Mouse (Mus musculus) hindbrain, embryonic 13.5 days (tissue): ENCODE data around the gene Psmb11. TPM values are rescaled to one million over a fixed set of nuclear protein-coding genes. Genes with fewer than 3 reads are reported as not detected.
"Not testable (repeated sequence)": the region's sequence is repeated elsewhere in the genome, so short reads cannot be mapped to it uniquely, and the experiment has no call there.

ENCODE experiments used
- ATAC-seq: fragments of 200-750 bp; cut with Nextera tagmentation; 2 replicates; pipeline ENCODE4 v1.8.0; 2017; ENCODE audit warnings: moderate TSS enrichment; ENCODE audit not compliant: low FRiP score
- H3K27ac ChIP-seq: fragments of 300-500 bp; sonication (generic); 2 replicates; pipeline ENCODE4 v1.5.1; 2015; ENCODE audit warnings: inconsistent platforms, mild to moderate bottlenecking, moderate library complexity
- H3K27me3 ChIP-seq: fragments of 300-500 bp; sonication (generic); 2 replicates; pipeline ENCODE4 v1.6.1; 2015; ENCODE audit warnings: mild to moderate bottlenecking, inconsistent platforms
- H3K36me3 ChIP-seq: fragments of 300-500 bp; sonication (generic); 2 replicates; pipeline ENCODE4 v1.6.1; 2015; ENCODE audit warnings: mild to moderate bottlenecking, inconsistent platforms
- H3K4me1 ChIP-seq: fragments of 300-500 bp; sonication (generic); replicated peaks from 2 replicates; pipeline ENCODE4 v1.6.1; 2015; ENCODE audit warnings: inconsistent platforms
- H3K4me2 ChIP-seq: fragments of 300-500 bp; sonication (generic); 2 replicates; pipeline ENCODE4 v1.6.1; 2015; ENCODE audit warnings: inconsistent platforms, mild to moderate bottlenecking, moderate library complexity
- H3K4me3 ChIP-seq: fragments of 300-500 bp; sonication (generic); 2 replicates; pipeline ENCODE4 v1.5.1; 2015; ENCODE audit warnings: mild to moderate bottlenecking, inconsistent platforms
- H3K9ac ChIP-seq: fragments of 300-500 bp; sonication (generic); 2 replicates; pipeline ENCODE4 v1.6.1; 2015; ENCODE audit warnings: mild to moderate bottlenecking, inconsistent platforms
- H3K9me3 ChIP-seq: fragments of 300-500 bp; sonication (generic); 2 replicates; pipeline ENCODE4 v1.6.1; 2016; ENCODE audit warnings: inconsistent platforms
- WGBS: fragments of 180-500 bp; shearing (Covaris S2); methylation state at CpG from one replicate; pipeline ENCODE4 v1.1.7; 2015; 5-methylcytosine and 5-hydroxymethylcytosine counted together
- polyA plus RNA-seq: library from polyadenylated mRNA; unstranded; fragments of >200 nt; fragmentation: Nextera tagmentation; extraction: Ambion mirVana; gene quantifications from 2 replicates; pipeline ENCODE4 v1.2.1, GENCODE M21; 2015

The Psmb11 gene
- polyA plus RNA-seq, 1 experiment from 2014 or later = not detected

DNA sequence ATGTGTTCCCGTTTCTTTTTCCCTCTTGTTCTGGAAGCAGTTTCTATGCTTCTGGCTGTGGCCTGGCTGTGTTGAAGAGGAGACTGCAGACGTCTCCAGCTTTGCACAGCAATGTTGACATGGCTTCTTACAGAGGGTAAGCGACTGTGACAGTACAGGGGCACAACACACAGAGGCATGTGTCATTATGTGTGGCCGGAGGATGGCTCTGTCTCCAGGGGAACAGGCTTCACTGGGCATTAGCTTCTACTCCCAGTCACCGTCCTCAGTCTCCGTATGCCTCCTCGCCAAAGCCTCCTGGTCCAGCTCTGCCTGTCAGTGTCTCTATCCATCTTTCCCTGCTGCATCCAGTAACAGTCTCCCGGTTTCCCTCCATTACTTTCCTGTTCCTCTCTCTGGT lies 14.0 kb upstream of the Psmb11 start:
- Histone ChIP-seq H3K9ac (no peak overlapping the region), H3K27ac (peak overlapping the region; percentile 15), H3K4me1 (peaks cover 26% of the 10 kb centered on the region), H3K9me3 (no peaks in the 10 kb centered on the region), H3K36me3 (peaks cover 12% of the 10 kb centered on the region), H3K27me3 (no peaks in the 10 kb centered on the region), H3K4me2 (no peak overlapping the region), H3K4me3 (no peak overlapping the region)
- WGBS = 37% methylated on average over 8 of the region's 8 CpGs
- ATAC-seq = no peak

DNA sequence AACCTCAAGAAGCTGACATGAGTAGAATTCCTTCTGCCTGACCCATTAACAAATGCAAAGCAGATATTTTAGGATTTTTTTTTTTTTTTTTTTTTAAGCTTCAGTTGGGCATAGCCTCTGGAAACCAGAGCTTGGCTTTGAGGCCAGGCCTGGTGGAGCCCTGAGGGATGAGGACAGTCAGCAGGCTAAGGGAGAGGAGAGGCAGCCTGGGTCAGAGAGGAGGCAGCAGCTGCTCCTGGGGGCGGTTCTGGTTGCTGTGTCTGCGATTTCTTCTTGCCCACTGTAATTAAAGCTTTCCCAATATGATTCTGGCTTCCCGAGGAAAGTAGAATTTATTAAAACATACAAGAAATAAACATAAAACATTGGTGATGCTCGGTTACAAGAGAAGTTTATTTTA lies 12.0 kb upstream of the Psmb11 start:
- no peaks in the 10 kb centered on the region for H3K27me3 ChIP-seq
- H3K27ac ChIP-seq = no peak overlapping the region
- no peaks in the 10 kb centered on the region for H3K9me3 ChIP-seq
- H3K4me2 ChIP-seq = no peak overlapping the region
- ATAC-seq = no peak
- H3K4me3 ChIP-seq = no peak overlapping the region
- WGBS = 76% methylated on average over 4 of the region's 4 CpGs
- H3K36me3 ChIP-seq = peaks cover 25% of the 10 kb centered on the region
- H3K9ac ChIP-seq = no peak overlapping the region
- H3K4me1 ChIP-seq = peaks cover 13% of the 10 kb centered on the region

DNA sequence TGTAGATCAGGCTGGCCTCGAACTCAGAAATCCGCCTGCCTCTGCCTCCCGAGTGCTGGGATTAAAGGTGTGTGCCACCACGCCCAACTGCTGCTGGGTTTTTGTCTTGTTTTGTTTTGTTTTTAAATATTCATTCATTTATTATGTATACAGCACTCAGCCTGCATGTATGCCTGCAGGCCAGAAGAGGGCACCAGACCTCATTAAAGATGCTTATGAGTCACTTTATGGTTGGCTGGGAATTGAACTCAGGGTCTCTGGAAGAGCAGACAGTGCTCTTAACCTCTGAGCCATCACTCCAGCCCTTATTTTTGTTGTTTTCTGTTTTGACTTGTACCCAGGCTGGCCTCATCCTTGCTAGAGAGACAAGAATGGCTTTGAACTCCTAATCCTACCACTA lies 11.3 kb upstream of the Psmb11 start:
- Histone ChIP-seq H3K9me3 (no peaks in the 10 kb centered on the region), H3K9ac (no peak overlapping the region), H3K27me3 (no peaks in the 10 kb centered on the region), H3K4me3 (no peak overlapping the region), H3K4me1 (peaks cover 9% of the 10 kb centered on the region), H3K4me2 (no peak overlapping the region), H3K36me3 (peaks cover 32% of the 10 kb centered on the region), H3K27ac (no peak overlapping the region)
- no peak for ATAC-seq
- 71% methylated on average over 4 of the region's 4 CpGs for WGBS

DNA sequence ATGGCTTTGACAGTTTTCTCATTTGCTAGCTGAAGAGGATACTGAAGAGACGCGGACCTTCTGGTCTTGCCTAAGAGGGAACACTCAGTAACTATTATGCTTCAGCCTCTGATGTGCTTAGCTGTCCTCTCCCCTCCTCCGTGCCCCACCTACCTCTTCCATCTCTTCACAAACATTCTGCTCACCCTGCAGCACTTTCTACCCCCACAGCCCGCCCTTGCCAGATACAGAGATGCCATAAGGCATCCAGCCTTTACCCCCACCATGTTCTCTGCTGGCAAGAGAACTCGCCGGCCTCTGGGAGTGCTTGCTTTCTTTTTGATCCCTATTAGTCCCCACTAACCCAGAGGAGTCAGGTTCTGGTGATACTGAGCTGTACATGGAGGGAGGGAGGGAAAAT lies 10.6 kb upstream of the Psmb11 start:
- WGBS = 86% methylated on average over 6 of the region's 6 CpGs
- Histone ChIP-seq H3K27ac (no peak overlapping the region), H3K27me3 (no peaks in the 10 kb centered on the region), H3K36me3 (peaks cover 39% of the 10 kb centered on the region), H3K4me2 (no peak overlapping the region), H3K4me3 (no peak overlapping the region), H3K4me1 (peaks cover 13% of the 10 kb centered on the region), H3K9ac (no peak overlapping the region), H3K9me3 (no peaks in the 10 kb centered on the region)
- no peak for ATAC-seq

DNA sequence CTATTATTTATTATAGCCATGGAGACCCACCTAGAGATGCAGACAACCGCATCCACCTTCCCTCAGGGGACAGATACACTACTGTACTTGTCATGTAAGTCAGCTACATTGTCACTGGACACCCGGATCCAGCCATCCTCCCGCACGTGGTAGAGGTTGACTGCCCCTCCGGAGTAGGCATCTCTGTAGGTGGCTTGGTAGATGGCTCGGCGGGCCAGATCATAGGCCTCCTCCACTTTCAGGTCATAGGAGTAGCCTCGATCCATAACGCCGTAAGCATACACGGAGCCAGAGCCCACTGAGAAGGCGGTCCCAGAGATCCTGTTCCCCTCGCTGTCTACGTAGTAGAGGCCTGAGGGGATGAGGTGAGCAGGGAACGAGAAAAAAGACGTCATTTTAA lies 7.1 kb upstream of the Psmb11 start:
- Histone ChIP-seq H3K4me1 (peaks cover 26% of the 10 kb centered on the region), H3K36me3 (peaks cover 46% of the 10 kb centered on the region)
- H3K4me3 ChIP-seq, ATAC-seq, H3K27ac ChIP-seq, H3K4me2 ChIP-seq, H3K9ac ChIP-seq, H3K9me3 ChIP-seq, H3K27me3 ChIP-seq: not testable (repeated sequence)
- 93% methylated on average over 16 of the region's 16 CpGs for WGBS

DNA sequence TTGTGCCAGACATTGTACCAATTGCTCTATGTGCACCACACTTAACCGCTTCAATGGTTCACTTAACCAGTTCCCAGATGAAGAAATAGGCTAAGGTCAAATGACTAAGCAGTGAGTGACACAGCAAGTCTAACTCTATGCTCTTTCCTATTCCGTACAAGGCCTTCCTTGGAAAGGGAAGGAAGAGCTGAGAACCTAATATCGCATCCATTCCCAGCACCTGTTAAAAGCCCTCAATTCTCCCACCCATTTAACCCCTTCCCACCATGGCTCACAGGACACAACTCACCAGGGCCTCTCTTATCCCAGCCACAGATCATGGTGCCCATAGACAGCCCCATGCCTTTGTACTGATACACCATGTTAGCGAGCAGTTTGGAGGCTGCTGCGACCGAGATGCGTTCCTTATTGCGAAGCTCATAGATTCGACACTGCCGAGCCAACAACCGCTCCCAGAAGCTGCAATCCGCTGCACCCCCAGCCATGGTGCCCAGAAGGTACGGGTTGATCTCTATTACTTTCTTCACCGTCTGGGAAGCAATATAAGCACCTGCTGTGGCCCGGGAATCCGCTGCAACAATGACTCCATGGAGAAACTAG lies 4.9 kb upstream of the Psmb11 start:
- Histone ChIP-seq H3K9ac (no peak overlapping the region; the same call in 1 of the 2 replicates), H3K4me1 (peaks cover 26% of the 10 kb centered on the region), H3K36me3 (peaks cover 41% of the 10 kb centered on the region), H3K9me3 (no peaks in the 10 kb centered on the region), H3K4me2 (peak overlapping the region; percentile 76), H3K27me3 (no peaks in the 10 kb centered on the region), H3K4me3 (no peak overlapping the region; the same call in 1 of the 2 replicates), H3K27ac (no peak overlapping the region)
- 93% methylated on average over 16 of the region's 16 CpGs for WGBS
- ATAC-seq = no peak

DNA sequence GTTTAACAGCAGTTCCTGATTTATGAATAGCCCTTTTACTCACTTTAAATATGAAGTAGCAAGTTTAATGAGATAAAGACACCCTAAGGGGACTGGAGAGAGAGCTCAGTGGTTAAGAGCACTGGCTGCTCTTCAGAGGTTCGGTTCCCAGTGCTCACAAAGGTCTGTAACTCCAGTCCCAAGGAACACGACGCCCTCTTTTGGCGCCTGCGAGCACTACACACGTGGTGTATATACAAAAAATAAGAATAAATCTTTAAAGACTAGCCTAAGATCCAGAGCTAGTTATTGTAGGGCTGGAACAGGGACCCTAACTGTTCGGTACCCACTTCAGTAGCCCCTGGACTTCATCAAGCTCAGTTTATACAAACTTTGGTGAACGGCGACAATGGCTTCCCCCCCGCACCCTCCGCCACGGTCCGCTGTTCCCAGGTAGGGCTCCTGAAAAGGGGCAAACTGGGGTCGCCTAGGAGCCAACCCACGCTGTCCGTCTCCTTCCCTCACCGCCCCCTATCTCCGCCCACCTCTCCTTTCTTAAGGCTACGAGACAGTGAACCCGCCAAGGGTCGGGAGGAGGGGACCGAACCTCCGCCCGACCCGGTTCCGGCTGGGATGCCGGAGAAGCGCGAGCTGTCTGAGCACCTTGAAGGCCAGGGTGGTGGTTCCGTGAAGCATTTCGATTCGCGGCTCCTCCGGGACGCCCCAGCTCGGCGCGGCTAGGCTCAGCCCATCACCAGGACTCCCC lies 3.9 kb upstream of the Psmb11 start:
- peak overlapping the region; percentile 79 for H3K4me3 ChIP-seq
- peak overlapping the region; percentile 76 for H3K4me2 ChIP-seq
- peak overlapping the region; percentile 93 for H3K9ac ChIP-seq
- H3K4me1 ChIP-seq = peaks cover 26% of the 10 kb centered on the region
- H3K9me3 ChIP-seq = no peaks in the 10 kb centered on the region
- peak overlapping the region; percentile 89 for H3K27ac ChIP-seq
- no peaks in the 10 kb centered on the region for H3K27me3 ChIP-seq
- peak; percentile 67 for ATAC-seq
- H3K36me3 ChIP-seq = peaks cover 34% of the 10 kb centered on the region
- under 1% methylated on average over 38 of the region's 38 CpGs for WGBS

DNA sequence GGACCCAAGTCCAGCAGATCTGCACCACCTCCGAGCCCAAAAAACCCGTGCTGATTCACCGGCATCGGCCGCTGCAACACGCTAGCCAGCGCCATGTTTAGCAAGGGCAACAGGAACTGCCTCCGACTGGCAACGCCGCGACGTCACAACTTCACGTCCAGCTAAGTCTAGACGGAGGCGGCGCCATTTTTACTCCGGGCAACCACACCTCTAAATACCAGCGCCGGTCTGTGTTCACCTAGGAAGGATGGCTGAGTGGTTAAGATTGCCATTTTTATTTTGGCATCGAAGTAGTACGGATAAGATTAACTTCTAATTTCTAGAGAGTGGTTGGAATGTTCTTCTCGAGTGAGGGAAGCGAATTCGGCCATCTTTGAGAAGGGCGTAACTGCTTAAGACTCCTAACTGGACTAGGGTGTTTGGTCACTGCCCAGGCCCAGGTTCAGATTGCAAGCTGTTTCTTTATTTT lies 3.3 kb upstream of the Psmb11 start, which contains the start of gene Psmb5:
Gene Psmb5, minus strand, starts transcription at position 126 of the 469 bp plus-strand sequence.
- Histone ChIP-seq H3K27me3 (no peaks in the 10 kb centered on the region), H3K4me1 (peaks cover 26% of the 10 kb centered on the region), H3K9me3 (no peaks in the 10 kb centered on the region), H3K4me3 (peak within 1 kb of the TSS; percentile 79), H3K4me2 (peak within 1 kb of the TSS; percentile 76), H3K9ac (peak within 1 kb of the TSS; percentile 93), H3K36me3 (peaks cover 28% of the 10 kb centered on the region), H3K27ac (peak within 1 kb of the TSS; percentile 89)
- under 1% methylated on average over 25 of the region's 25 CpGs for WGBS
- ATAC-seq = peak; percentile 89

DNA sequence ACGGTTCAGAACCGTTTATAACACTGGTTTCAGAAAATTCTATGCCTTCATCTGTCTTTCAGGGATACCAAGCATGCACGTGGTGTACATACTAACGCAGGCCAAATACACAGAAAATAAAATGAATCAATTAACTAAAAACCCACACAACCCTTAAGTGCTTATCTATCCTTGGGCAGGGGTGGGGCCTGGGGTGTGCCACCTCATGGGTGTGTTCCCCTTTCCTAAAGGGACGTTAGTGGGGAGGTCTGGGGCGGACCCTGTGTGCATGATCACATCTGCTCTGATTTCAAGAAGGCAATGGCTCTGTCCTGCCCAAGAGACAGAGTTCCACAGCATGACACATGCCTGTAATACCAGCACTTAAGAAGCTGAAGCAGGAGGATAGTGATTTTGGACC lies 2.1 kb downstream of the Psmb11 start:
- Histone ChIP-seq H3K27me3 (no peaks in the 10 kb centered on the region), H3K4me2 (no peak overlapping the region), H3K27ac (no peak overlapping the region), H3K9me3 (no peaks in the 10 kb centered on the region), H3K4me3 (no peak overlapping the region), H3K36me3 (no peaks in the 10 kb centered on the region), H3K4me1 (no peaks in the 10 kb centered on the region), H3K9ac (no peak overlapping the region)
- no peak for ATAC-seq
- 89% methylated on average over 6 of the region's 6 CpGs for WGBS

DNA sequence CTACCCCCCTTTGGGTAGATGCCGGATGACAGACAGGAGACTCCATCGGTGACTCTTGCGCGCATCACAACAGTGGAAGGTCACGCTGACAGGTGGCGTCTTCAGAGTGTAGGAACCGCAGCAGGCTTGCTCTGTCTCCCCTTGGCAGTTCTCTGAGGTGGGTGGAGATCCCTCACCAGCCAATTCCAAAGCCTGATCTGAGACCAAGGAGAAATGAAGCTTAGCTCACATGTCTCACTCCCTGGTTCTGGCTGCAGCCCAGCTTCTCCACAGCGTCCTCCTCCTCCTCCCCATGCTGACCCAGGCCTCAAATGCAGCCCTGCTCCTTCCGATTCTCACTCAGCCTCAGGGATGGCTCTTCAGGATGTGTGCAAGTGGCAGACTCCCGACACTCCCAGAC lies 3.7 kb downstream of the Psmb11 start:
- no peaks in the 10 kb centered on the region for H3K4me1 ChIP-seq
- WGBS = 73% methylated on average over 10 of the region's 10 CpGs

DNA sequence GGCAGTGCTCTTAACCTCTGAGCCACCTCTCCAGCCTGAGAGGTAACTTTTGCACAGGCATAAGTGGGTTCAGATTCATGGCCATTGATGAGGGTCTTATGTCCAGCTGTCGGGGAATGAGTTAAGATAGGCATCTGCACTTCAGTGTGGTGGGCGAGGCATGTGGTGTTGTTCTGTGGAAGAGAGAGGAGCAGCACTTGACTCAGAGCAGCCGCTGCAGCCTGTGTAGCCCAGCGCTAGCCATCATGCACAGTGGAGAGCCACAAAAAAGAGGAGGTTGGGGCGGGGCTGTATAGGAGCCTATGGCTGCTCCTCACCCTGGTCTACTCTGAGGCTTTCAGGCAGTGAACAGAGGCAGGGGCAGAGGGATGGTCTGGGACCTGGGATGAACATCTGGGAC lies 6.9 kb downstream of the Psmb11 start:
- H3K27ac ChIP-seq = no peak overlapping the region

More for the DNA sequence above, 3.7 kb downstream of the Psmb11 start:
- H3K9me3 ChIP-seq = no peaks in the 10 kb centered on the region
- no peak for ATAC-seq
- peaks cover under 1% of the 10 kb centered on the region; the same call in 1 of the 2 replicates for H3K36me3 ChIP-seq
- no peaks in the 10 kb centered on the region for H3K27me3 ChIP-seq
- H3K4me3 ChIP-seq = no peak overlapping the region
- peak overlapping the region; percentile 10; the same call in 1 of the 2 replicates for H3K9ac ChIP-seq
- no peak overlapping the region for H3K4me2 ChIP-seq
- H3K27ac ChIP-seq = no peak overlapping the region

DNA sequence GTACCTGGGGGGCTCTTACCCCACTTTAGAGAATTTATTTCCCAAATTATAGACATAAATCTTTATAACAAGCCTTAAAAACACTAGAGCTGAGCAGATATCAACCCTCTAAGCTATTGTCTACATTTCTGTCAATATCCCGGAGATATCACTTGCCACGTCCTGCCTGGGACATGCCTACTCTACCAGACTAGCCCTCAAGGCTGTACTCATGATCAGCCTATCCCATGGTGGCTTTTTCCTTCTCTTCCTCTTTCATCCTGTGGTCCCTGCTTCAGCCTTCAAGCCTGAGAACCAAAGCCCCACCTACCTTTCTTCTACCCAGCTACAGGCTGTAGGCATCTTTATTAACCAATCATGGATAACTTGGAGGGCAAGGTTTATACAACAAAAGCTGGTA lies 8.6 kb downstream of the Psmb11 start:
- Histone ChIP-seq H3K4me2 (no peak overlapping the region), H3K9ac (no peak overlapping the region), H3K27ac (no peak overlapping the region; the same call in 1 of the 2 replicates), H3K36me3 (peaks cover 48% of the 10 kb centered on the region), H3K9me3 (no peaks in the 10 kb centered on the region), H3K4me1 (peaks cover 8% of the 10 kb centered on the region; the same call in 1 of the 2 replicates), H3K27me3 (no peaks in the 10 kb centered on the region), H3K4me3 (no peak overlapping the region)
- ATAC-seq = no peak
- WGBS = 92% methylated on average over 2 of the region's 2 CpGs

More for the DNA sequence above, 6.9 kb downstream of the Psmb11 start:
- no peak for ATAC-seq
- Histone ChIP-seq H3K4me2 (no peak overlapping the region), H3K9me3 (no peaks in the 10 kb centered on the region), H3K36me3 (peaks cover 32% of the 10 kb centered on the region), H3K4me3 (no peak overlapping the region), H3K9ac (no peak overlapping the region), H3K4me1 (peaks cover 3% of the 10 kb centered on the region; the same call in 1 of the 2 replicates), H3K27me3 (no peaks in the 10 kb centered on the region)
- whole genome bisulfite sequencing = 76% methylated on average over 5 of the region's 5 CpGs
